In the genomic region with DNA sequence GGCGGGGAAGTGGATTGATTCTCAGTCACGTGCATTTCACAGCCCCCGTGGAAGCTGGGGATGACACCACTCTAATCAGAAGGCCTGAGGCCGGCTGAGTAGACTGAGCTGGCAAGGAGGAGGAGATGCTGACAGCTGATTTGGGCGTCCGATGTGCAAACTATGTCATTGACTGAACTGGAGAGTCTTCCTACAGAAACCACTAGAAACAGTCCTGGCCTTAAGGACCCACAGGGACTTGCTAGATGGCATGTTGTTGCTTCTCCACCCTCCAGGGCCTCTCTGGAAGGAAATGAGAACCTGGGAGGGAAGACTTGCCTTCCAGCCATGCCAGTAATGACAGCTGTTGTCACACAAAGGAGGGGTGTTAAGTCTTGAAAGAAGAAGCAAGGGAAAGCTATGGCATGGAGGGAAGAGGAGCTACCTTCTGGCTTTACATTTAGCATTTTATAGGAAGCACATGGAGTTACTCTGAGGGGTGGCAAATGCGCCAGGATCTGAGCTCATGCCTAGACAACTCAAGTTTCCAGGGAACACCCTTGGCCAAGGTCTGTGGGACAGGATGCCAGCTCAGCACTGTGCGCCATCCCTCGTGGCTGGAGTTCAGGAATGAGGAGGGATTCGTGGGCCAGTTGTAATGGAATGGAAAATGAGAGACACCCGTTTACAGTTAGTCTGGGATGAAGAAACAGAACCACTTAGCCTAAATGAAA, we compare ENCODE assay signal across 8 mouse cellular contexts.
DNase-seq lines count a peak whose midpoint lies in the region.

No protein-coding gene starts in this region.

- DNase-seq in layer of hippocampus, postnatal 14 days (ENCODE audit: low spot score in 2 of 2) = peak; percentile 14 to 36
- no peak for DNase-seq in layer of hippocampus, adult 11-12 months (ENCODE audit: low spot score)
- peak; percentile 48 to 57 for DNase-seq in cerebellum, adult 18-20 months
- peak; percentile 39 to 61 for DNase-seq in gastrocnemius, postnatal 4 days (ENCODE audit: low spot score in 2 of 2)
- peak; percentile 61 for DNase-seq in lung, postnatal 36 days
- DNase-seq in layer of hippocampus, adult 18-20 months (ENCODE audit: low spot score in 2 of 2) = no peak
- no peak for DNase-seq in left cerebral cortex, adult 9 months (ENCODE audit: low spot score in 2 of 2)
- no peak for DNase-seq in frontal cortex, postnatal 36 days (ENCODE audit: low spot score in 2 of 2)

Comparison
In these comparisons a context has a peak if more than half of its experiments do, and no peak if none do; other contexts are left out.
1. DNase-seq: peak in layer of hippocampus, postnatal 14 days (2 of 2), cerebellum, adult 18-20 months (2 of 2), gastrocnemius, postnatal 4 days (2 of 2) and lung, postnatal 36 days (single experiment); none in layer of hippocampus, adult 11-12 months (single experiment), layer of hippocampus, adult 18-20 months (0 of 2), left cerebral cortex, adult 9 months (0 of 2) and frontal cortex, postnatal 36 days (0 of 2).